Mouse (Mus musculus) kidney, adult 2 months (tissue): ENCODE data around the gene Sh2d3c.

Experiments used
- CTCF ChIP-seq: fragments of 200-500 bp; conservative IDR thresholded peaks from 2 replicates; pipeline ENCODE4 v1.5.1; 2011; ENCODE audit warnings: low read depth, mild to moderate bottlenecking, control low read depth, low read length, moderate library complexity, mixed read lengths; ENCODE audit not compliant: insufficient read depth, insufficient read length
- POLR2A ChIP-seq: fragments of 200-500 bp; IDR thresholded peaks from one replicate; pipeline ENCODE4 v1.6.1; 2011; ENCODE audit warnings: low read depth, low read length, control low read depth

- TF ChIP-seq POLR2A, result no peak
- TF ChIP-seq CTCF, result no peak
Observed at GRCm38 (mm10) chr2:32769327-32770085, 48.7 kb downstream of the Sh2d3c start.
